Mouse (Mus musculus) midbrain, embryonic 14.5 days (tissue): ENCODE data around the gene Lcn5. TPM values are rescaled to one million over a fixed set of nuclear protein-coding genes. Genes with fewer than 3 reads are reported as not detected.
"Not testable (repeated sequence)": the region's sequence is repeated elsewhere in the genome, so short reads cannot be mapped to it uniquely, and the experiment has no call there.

Source experiments
- ATAC-seq: fragments of 200-750 bp; cut with Nextera tagmentation; 2 replicates; pipeline ENCODE4 v1.8.0; 2017; ENCODE audit warnings: moderate number of reproducible peaks, moderate library complexity; ENCODE audit not compliant: low FRiP score, low TSS enrichment
- DNase-seq: peaks from one replicate; pipeline ENCODE4 v3.0.0-alpha.2; 2015
- H3K27ac ChIP-seq: fragments of 300-500 bp; sonication (generic); replicated peaks from 2 replicates; pipeline ENCODE4 v1.5.1; 2014; ENCODE audit warnings: mild to moderate bottlenecking, low read depth, low read length, moderate library complexity
- H3K27me3 ChIP-seq: fragments of 300-500 bp; sonication (generic); 2 replicates; pipeline ENCODE4 v1.6.1; 2014; ENCODE audit warnings: low read length, control low read depth, mixed read lengths; ENCODE audit not compliant: control insufficient read depth, insufficient read depth
- H3K36me3 ChIP-seq: fragments of 300-500 bp; sonication (generic); 2 replicates; pipeline ENCODE4 v1.6.1; 2014; ENCODE audit warnings: low read length, control low read depth; ENCODE audit not compliant: control insufficient read depth, insufficient read depth
- H3K4me1 ChIP-seq: fragments of 300-500 bp; sonication (generic); 2 replicates; pipeline ENCODE4 v1.6.1; 2014; ENCODE audit warnings: mild to moderate bottlenecking, antibody characterized with exemption, low read length, control low read depth; ENCODE audit not compliant: control insufficient read depth, insufficient read depth
- H3K4me2 ChIP-seq: fragments of 300-500 bp; sonication (generic); 2 replicates; pipeline ENCODE4 v1.6.1; 2014; ENCODE audit warnings: mild to moderate bottlenecking, low read length, moderate library complexity
- H3K4me3 ChIP-seq: fragments of 300-500 bp; sonication (generic); replicated peaks from 2 replicates; pipeline ENCODE4 v1.5.1; 2014; ENCODE audit warnings: low read depth, low read length
- H3K9ac ChIP-seq: fragments of 300-500 bp; sonication (generic); replicated peaks from 2 replicates; pipeline ENCODE4 v1.6.1; 2014; ENCODE audit warnings: mild to moderate bottlenecking, low read length, moderate library complexity
- H3K9me3 ChIP-seq: fragments of 300-500 bp; sonication (generic); 2 replicates; pipeline ENCODE4 v1.6.1; 2016; ENCODE audit warnings: low read length, control low read depth, mixed read lengths; ENCODE audit not compliant: control insufficient read depth
- WGBS: fragments of 180-500 bp; shearing (Covaris S2); extraction: QIAGEN DNeasy Blood & Tissue Kit; methylation state at CpG from one replicate; pipeline ENCODE4 v1.1.7; 2014; 5-methylcytosine and 5-hydroxymethylcytosine counted together
- polyA plus RNA-seq: library from polyadenylated mRNA; unstranded; fragments of >200 nt; fragmentation: Nextera tagmentation; extraction: Ambion mirVana; gene quantifications from 2 replicates; pipeline ENCODE4 v1.2.1, GENCODE M21; 2014

The Lcn5 gene
- polyA plus RNA-seq, 1 experiment from 2014 or later: not detected

- no peaks in the 10 kb centered on the region for H3K4me1 ChIP-seq
- DNase-seq (peak; percentile 80), ATAC-seq (no peak)
- H3K4me3 ChIP-seq: no peak overlapping the region
- H3K9ac ChIP-seq: no peak overlapping the region
- H3K27me3 ChIP-seq: no peaks in the 10 kb centered on the region
- no peak overlapping the region for H3K4me2 ChIP-seq
- H3K36me3 ChIP-seq: no peaks in the 10 kb centered on the region
- H3K27ac ChIP-seq: no peak overlapping the region
- H3K9me3 ChIP-seq: no peaks in the 10 kb centered on the region
These were observed 36.9 kb downstream of the Lcn5 start for GRCm38 (mm10) chr2:25694605-25695004.

- WGBS: 73% methylated on average over 4 of the region's 4 CpGs
- DNase-seq: no peak
- no peak overlapping the region for H3K27ac ChIP-seq
These were observed 39.2 kb downstream of the Lcn5 start for GRCm38 (mm10) chr2:25696951-25697350.

GRCm38 (mm10) chr2:25698696-25699095, 40.9 kb downstream of the Lcn5 start:
- no peak overlapping the region for H3K27ac ChIP-seq
- no peak overlapping the region for H3K9ac ChIP-seq
- no peak overlapping the region for H3K4me3 ChIP-seq
- H3K27me3 ChIP-seq: no peaks in the 10 kb centered on the region
- H3K4me2 ChIP-seq: no peak overlapping the region
- no peak for DNase-seq
- no peaks in the 10 kb centered on the region for H3K36me3 ChIP-seq
- whole genome bisulfite sequencing: 85% methylated on average over 2 of the region's 2 CpGs
- no peaks in the 10 kb centered on the region for H3K4me1 ChIP-seq
- no peaks in the 10 kb centered on the region for H3K9me3 ChIP-seq
- ATAC-seq: no peak

More at GRCm38 (mm10) chr2:25696951-25697350, 39.2 kb downstream of the Lcn5 start:
- Histone ChIP-seq H3K4me3 (no peak overlapping the region), H3K9ac (no peak overlapping the region), H3K4me1 (no peaks in the 10 kb centered on the region), H3K27me3 (no peaks in the 10 kb centered on the region), H3K4me2 (no peak overlapping the region), H3K9me3 (no peaks in the 10 kb centered on the region), H3K36me3 (no peaks in the 10 kb centered on the region)
- ATAC-seq: no peak

- not testable (repeated sequence) for H3K9ac ChIP-seq, H3K4me1 ChIP-seq, H3K27ac ChIP-seq, H3K9me3 ChIP-seq, DNase-seq, H3K4me3 ChIP-seq, H3K36me3 ChIP-seq, H3K4me2 ChIP-seq, H3K27me3 ChIP-seq, ATAC-seq
- WGBS: 86% methylated on average over 3 of the region's 3 CpGs
These were observed 42.0 kb downstream of the Lcn5 start, which contains the start of gene Obp2a for GRCm38 (mm10) chr2:25699743-25700142. TSS of gene Obp2a (plus strand) at chr2:25700043.

GRCm38 (mm10) chr2:25701001-25701400, 43.2 kb downstream of the Lcn5 start:
- 86% methylated on average over 5 of the region's 5 CpGs for WGBS
- no peak overlapping the region for H3K27ac ChIP-seq
- ATAC-seq (no peak), DNase-seq (no peak)
- no peaks in the 10 kb centered on the region for H3K9me3 ChIP-seq
- H3K9ac ChIP-seq: no peak overlapping the region
- peaks cover under 1% of the 10 kb centered on the region; the same call in 1 of the 2 replicates for H3K4me1 ChIP-seq
- H3K4me3 ChIP-seq: no peak overlapping the region
- no peaks in the 10 kb centered on the region for H3K27me3 ChIP-seq
- no peaks in the 10 kb centered on the region for H3K36me3 ChIP-seq
- no peak overlapping the region for H3K4me2 ChIP-seq

- Histone ChIP-seq H3K36me3 (no peaks in the 10 kb centered on the region), H3K4me2 (no peak overlapping the region), H3K9me3 (no peaks in the 10 kb centered on the region), H3K27me3 (no peaks in the 10 kb centered on the region), H3K4me1 (peaks cover 13% of the 10 kb centered on the region), H3K27ac (no peak overlapping the region), H3K9ac (no peak overlapping the region), H3K4me3 (no peak overlapping the region)
- 83% methylated on average over 4 of the region's 4 CpGs for WGBS
- ATAC-seq (no peak), DNase-seq (no peak)
These were observed 46.0 kb downstream of the Lcn5 start for GRCm38 (mm10) chr2:25703706-25704105.

- no peaks in the 10 kb centered on the region for H3K36me3 ChIP-seq
- H3K27ac ChIP-seq: peak within 1 kb of the TSS; percentile 91
- ATAC-seq (peak; percentile 94), DNase-seq (peak; percentile 95)
- peak within 1 kb of the TSS; percentile 75 for H3K4me3 ChIP-seq
- peak within 1 kb of the TSS; percentile 81 for H3K4me2 ChIP-seq
- under 1% methylated on average over 78 of the region's 78 CpGs for WGBS
- H3K27me3 ChIP-seq: no peaks in the 10 kb centered on the region
- peaks cover 17% of the 10 kb centered on the region for H3K4me1 ChIP-seq
- no peaks in the 10 kb centered on the region for H3K9me3 ChIP-seq
- H3K9ac ChIP-seq: peak within 1 kb of the TSS; percentile 83
These were observed 49.1 kb downstream of the Lcn5 start, which contains the start of gene Bmyc for GRCm38 (mm10) chr2:25706643-25707481. TSS of gene Bmyc (plus strand) at chr2:25706739.

GRCm38 (mm10) chr2:25708121-25708520, 50.4 kb downstream of the Lcn5 start:
- H3K36me3 ChIP-seq: no peaks in the 10 kb centered on the region
- peaks cover 17% of the 10 kb centered on the region for H3K4me1 ChIP-seq
- ATAC-seq (no peak), DNase-seq (peak; percentile 60)
- no peak overlapping the region for H3K9ac ChIP-seq
- WGBS: 90% methylated on average over 2 of the region's 2 CpGs
- peak overlapping the region; percentile 81 for H3K4me2 ChIP-seq
- H3K4me3 ChIP-seq: 0 out of 2 replicates have a peak overlapping the region, but pooled peaks have one; percentile 19
- no peaks in the 10 kb centered on the region for H3K9me3 ChIP-seq
- H3K27ac ChIP-seq: no peak overlapping the region
- no peaks in the 10 kb centered on the region for H3K27me3 ChIP-seq

GRCm38 (mm10) chr2:25709056-25709455, 51.3 kb downstream of the Lcn5 start:
- peaks cover 17% of the 10 kb centered on the region for H3K4me1 ChIP-seq
- H3K4me3 ChIP-seq, H3K27ac ChIP-seq, H3K36me3 ChIP-seq, H3K9me3 ChIP-seq, H3K9ac ChIP-seq, DNase-seq, ATAC-seq, H3K27me3 ChIP-seq: not testable (repeated sequence)
- 96% methylated on average over 1 of the region's 1 CpGs for WGBS
- peak overlapping the region; percentile 81; the same call in 1 of the 2 replicates for H3K4me2 ChIP-seq
